Mouse (Mus musculus): Measurements from ENCODE around the gene Atg4c. TPM values are rescaled to one million over a fixed set of nuclear protein-coding genes. Genes with fewer than 3 reads are reported as not detected.

Gene Atg4c
- polyA plus RNA-seq, 1 experiment from 2014 or later = 11.3 TPM

DNA sequence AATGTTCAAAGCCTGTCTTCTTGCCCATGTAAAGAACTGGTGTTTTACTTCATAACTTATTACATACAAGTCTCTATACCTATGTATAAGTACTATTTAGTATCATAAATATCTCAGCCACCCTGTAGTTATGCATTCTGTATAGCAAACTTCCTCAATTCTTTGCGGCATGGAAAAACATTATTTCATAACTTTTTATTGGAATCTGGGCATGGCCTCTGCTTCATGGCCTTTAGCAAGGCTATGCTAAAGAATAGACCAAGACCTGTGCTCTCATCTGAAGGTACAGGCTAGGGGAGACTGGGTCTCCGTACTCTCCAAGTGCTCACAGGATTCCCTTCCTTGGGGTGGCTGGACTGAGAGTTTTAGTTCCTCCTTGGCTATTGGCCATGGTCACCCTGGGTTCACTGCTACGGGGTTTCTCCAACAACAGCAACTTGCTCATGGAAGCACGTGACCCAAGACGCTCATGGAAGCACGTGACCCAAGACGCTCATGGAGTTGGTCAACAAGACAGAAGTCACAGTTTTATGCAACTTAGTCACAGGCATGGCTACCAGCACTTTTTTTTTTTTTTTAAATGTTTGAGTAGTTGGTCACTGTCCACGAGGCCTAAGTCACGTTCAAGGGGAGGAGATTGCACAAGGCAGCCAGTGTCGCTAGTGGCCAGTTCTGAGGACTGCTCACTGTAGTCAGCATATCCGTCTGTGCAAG lies 7.2 kb upstream of the Atg4c start:
- 90% methylated on average over 11 of the region's 11 CpGs for WGBS
- no peak overlapping the region for H3K27ac ChIP-seq (ENCODE audit: low read depth)
- no peak for ATAC-seq (ENCODE audit: insufficient read depth)
- H3K9ac ChIP-seq = no peak overlapping the region
- no peak overlapping the region for H3K4me2 ChIP-seq
- no peak for TF ChIP-seq CTCF (IDR thresholded peaks at IDR 0.05; ENCODE audit: low read depth)
- H3K27me3 ChIP-seq (ENCODE audit: insufficient read depth, low read length) = no peaks in the 10 kb centered on the region
- H3K4me3 ChIP-seq (ENCODE audit: low read depth, low read length) = no peak overlapping the region
- DNase-seq = no peak
- no peaks in the 10 kb centered on the region for H3K36me3 ChIP-seq (ENCODE audit: insufficient read depth)
- H3K9me3 ChIP-seq (ENCODE audit: low read depth, low read length) = no peaks in the 10 kb centered on the region
- H3K4me1 ChIP-seq (ENCODE audit: insufficient read depth) = no peaks in the 10 kb centered on the region

DNA sequence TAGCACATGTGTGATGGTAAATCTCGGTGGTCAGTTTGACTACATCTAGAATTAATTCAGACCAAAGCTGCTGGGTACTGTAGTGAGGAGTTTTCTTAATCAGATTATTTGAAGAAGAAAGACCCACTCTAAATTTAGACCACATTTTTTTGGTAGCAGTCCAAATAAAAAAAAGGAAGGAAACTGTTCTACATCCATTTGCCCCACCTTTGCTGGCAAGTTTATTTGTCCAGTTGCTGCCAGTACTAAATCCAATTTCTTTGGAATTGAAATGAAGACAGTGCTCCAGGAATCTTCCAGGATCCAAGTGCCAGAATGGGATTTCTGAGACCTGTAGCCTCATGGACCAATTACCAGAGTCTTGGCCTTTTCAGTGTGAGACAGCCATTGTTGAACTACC lies 1.1 kb upstream of the Atg4c start:
- WGBS = 76% methylated on average over 1 of the region's 1 CpGs
- no peak for DNase-seq
- Histone ChIP-seq H3K9ac (no peak overlapping the region), H3K27me3 (ENCODE audit: insufficient read depth, low read length) (no peaks in the 10 kb centered on the region), H3K4me1 (ENCODE audit: insufficient read depth) (no peaks in the 10 kb centered on the region), H3K4me3 (ENCODE audit: low read depth, low read length) (no peak overlapping the region), H3K27ac (ENCODE audit: low read depth) (no peak overlapping the region), H3K36me3 (ENCODE audit: insufficient read depth) (no peaks in the 10 kb centered on the region), H3K9me3 (ENCODE audit: low read depth, low read length) (no peaks in the 10 kb centered on the region), H3K4me2 (no peak overlapping the region)
- no peak for TF ChIP-seq CTCF (IDR thresholded peaks at IDR 0.05; ENCODE audit: low read depth)
- no peak for ATAC-seq (ENCODE audit: insufficient read depth)

DNA sequence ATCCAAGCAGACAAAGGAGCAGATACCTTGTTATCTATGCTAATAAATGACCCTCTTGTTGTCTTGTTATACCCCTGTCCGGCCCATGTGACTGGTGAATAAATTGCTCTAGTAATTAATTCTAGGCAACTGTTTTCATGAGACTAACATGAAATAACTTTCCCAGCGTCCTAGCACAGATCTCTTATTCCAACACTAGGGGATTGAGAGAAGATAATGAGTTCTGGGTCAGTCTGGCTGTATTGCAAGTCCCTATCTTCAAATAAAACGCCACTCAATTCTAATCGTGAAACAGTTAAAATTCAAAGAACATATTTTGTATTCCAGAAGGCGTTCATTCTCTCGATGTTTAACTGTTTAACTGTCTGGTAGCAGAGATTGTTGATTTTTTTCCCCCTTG lies 520 bp upstream of the Atg4c start:
- 33% methylated on average over 6 of the region's 6 CpGs for WGBS
- DNase-seq (peak; percentile 9), ATAC-seq (ENCODE audit: insufficient read depth) (no peak)
- peak overlapping the region; percentile 86; the same call in 1 of the 2 replicates for H3K9ac ChIP-seq
- H3K4me3 ChIP-seq (ENCODE audit: low read depth, low read length) = peak overlapping the region; percentile 60
- TF ChIP-seq CTCF (IDR thresholded peaks at IDR 0.05; ENCODE audit: low read depth) = no peak
- peak overlapping the region; percentile 65 for H3K4me2 ChIP-seq
- no peaks in the 10 kb centered on the region for H3K36me3 ChIP-seq (ENCODE audit: insufficient read depth)
- no peak overlapping the region for H3K27ac ChIP-seq (ENCODE audit: low read depth)
- no peaks in the 10 kb centered on the region for H3K4me1 ChIP-seq (ENCODE audit: insufficient read depth)
- no peaks in the 10 kb centered on the region for H3K9me3 ChIP-seq (ENCODE audit: low read depth, low read length)
- no peaks in the 10 kb centered on the region for H3K27me3 ChIP-seq (ENCODE audit: insufficient read depth, low read length)

DNA sequence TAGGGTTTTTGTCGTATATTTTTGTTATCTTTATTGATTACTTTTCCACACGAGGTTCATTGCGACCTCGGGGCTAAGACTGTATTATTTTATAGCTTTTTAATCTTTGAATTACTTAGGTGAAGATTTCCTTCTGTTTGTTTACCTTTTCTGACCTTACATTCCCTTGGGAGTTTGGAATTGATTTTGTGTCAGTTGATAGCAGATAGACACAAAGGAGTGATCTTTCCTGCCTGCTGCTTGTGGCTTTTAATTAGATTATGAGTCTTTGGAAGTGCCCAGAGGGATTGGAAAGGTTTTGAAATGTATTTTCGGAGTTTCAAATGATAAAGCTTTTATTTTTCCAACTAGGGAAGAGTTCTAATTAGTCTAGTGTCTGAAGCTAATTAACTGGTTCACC lies 1.1 kb downstream of the Atg4c start:
- Histone ChIP-seq H3K9ac (peak overlapping the region; percentile 86), H3K4me1 (ENCODE audit: insufficient read depth) (no peaks in the 10 kb centered on the region), H3K36me3 (ENCODE audit: insufficient read depth) (no peaks in the 10 kb centered on the region), H3K4me3 (ENCODE audit: low read depth, low read length) (peak overlapping the region; percentile 60), H3K9me3 (ENCODE audit: low read depth, low read length) (no peaks in the 10 kb centered on the region), H3K27me3 (ENCODE audit: insufficient read depth, low read length) (no peaks in the 10 kb centered on the region), H3K27ac (ENCODE audit: low read depth) (no peak overlapping the region), H3K4me2 (peak overlapping the region; percentile 65)
- DNase-seq (no peak), ATAC-seq (ENCODE audit: insufficient read depth) (no peak)
- no peak for TF ChIP-seq CTCF (IDR thresholded peaks at IDR 0.05; ENCODE audit: low read depth)
- WGBS = 18% methylated on average over 5 of the region's 5 CpGs

DNA sequence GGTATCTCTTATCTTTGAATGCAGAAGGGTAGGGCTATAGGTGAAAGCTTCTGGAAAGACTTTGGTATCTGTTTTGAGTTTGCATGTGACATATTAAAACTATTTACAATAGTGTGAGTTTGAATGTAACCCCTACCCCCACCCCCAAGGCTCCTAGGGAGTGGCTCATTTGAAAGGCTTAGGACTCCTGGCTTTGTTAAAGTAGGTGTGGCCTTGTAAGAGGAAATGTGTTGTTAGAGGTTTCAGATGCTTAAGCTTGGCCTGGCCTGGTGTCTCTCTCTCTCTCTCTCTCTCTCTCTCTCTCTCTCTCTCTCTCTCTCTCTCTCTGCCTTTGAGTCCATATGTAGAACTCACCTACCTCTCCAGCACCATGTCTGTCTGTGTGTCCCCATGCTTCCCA lies 5.0 kb downstream of the Atg4c start:
- no peak overlapping the region for H3K4me3 ChIP-seq (ENCODE audit: low read depth, low read length)
- no peak for TF ChIP-seq CTCF (IDR thresholded peaks at IDR 0.05; ENCODE audit: low read depth)
- H3K4me2 ChIP-seq = no peak overlapping the region
- ATAC-seq (ENCODE audit: insufficient read depth) (no peak), DNase-seq (no peak)
- no peaks in the 10 kb centered on the region for H3K4me1 ChIP-seq (ENCODE audit: insufficient read depth)
- no peaks in the 10 kb centered on the region for H3K36me3 ChIP-seq (ENCODE audit: insufficient read depth)
- no peak overlapping the region for H3K9ac ChIP-seq
- H3K27ac ChIP-seq (ENCODE audit: low read depth) = no peak overlapping the region
- H3K9me3 ChIP-seq (ENCODE audit: low read depth, low read length) = no peaks in the 10 kb centered on the region
- H3K27me3 ChIP-seq (ENCODE audit: insufficient read depth, low read length) = no peaks in the 10 kb centered on the region

DNA sequence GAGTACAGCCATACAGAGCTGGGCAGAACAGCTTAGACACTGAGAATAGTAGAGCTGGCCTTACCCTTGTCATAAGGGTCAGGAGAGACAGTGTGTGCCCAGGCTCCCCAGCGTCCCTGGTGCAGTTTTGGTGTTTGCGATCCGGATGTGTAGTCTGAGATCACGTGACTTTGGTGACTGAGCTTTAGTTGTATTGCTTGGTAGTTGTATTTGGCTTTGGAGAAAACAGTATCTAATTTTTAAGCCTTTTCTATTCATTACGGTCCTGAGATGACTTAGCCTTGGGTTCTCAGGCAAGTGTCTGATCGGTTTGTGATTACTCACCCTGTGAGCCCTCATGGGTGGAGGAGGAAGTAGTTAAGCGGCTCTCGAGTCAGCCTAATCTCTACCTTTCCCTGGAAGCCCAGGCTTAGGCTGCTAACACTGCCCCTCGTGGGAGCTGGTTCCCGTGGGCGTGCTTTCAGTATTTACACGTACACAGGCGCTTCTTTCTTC lies 6.1 kb downstream of the Atg4c start:
- no peaks in the 10 kb centered on the region for H3K27me3 ChIP-seq (ENCODE audit: insufficient read depth, low read length)
- ATAC-seq (ENCODE audit: insufficient read depth) = no peak
- no peak overlapping the region for H3K4me3 ChIP-seq (ENCODE audit: low read depth, low read length)
- no peaks in the 10 kb centered on the region for H3K9me3 ChIP-seq (ENCODE audit: low read depth, low read length)
- H3K9ac ChIP-seq = no peak overlapping the region
- no peak for DNase-seq
- H3K4me2 ChIP-seq = no peak overlapping the region
- no peak for TF ChIP-seq CTCF (IDR thresholded peaks at IDR 0.05; ENCODE audit: low read depth)
- no peaks in the 10 kb centered on the region for H3K36me3 ChIP-seq (ENCODE audit: insufficient read depth)
- no peak overlapping the region for H3K27ac ChIP-seq (ENCODE audit: low read depth)
- WGBS = 61% methylated on average over 13 of the region's 13 CpGs
- H3K4me1 ChIP-seq (ENCODE audit: insufficient read depth) = no peaks in the 10 kb centered on the region

DNA sequence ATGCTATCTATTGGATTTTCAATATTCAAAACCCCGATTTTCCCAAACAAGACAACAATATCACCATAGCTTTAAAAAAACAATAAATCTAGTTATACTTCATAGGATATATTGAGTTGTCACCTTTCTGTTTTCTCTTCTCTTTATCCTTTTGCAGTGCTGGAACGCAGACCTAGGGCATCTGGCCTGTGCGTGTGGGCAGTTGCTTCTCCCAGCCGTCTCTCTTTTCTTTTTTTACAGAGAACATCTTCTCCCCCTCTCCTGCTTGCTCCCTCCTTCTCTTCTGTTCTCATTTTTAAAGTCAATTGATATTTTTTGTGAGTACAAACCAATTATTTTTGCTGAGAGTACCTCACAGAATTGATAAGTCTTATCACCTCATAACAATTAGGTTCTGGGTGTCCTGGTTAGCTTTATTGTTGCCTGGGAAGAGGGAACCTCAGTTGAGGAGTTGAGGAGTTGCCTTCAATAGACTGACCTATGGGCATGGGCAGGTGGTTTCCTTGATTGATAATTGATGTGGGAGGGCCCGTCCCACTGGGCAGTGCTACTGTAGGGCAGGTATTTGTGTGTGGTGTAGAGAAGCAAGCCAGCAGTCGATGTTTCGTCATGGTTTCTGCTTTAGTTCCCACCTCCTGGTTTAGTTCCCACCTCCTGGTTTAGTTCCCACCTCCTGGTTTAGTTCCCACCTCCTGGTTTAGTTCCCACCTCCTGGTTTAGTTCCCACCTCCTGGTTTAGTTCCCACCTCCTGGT lies 6.8 kb downstream of the Atg4c start:
- H3K36me3 ChIP-seq (ENCODE audit: insufficient read depth) = no peaks in the 10 kb centered on the region
- no peak overlapping the region for H3K4me3 ChIP-seq (ENCODE audit: low read depth, low read length)
- ATAC-seq (ENCODE audit: insufficient read depth) (no peak), DNase-seq (no peak)
- H3K4me1 ChIP-seq (ENCODE audit: insufficient read depth) = no peaks in the 10 kb centered on the region
- WGBS = 83% methylated on average over 7 of the region's 7 CpGs
- no peak for TF ChIP-seq CTCF (IDR thresholded peaks at IDR 0.05; ENCODE audit: low read depth)
- no peaks in the 10 kb centered on the region for H3K27me3 ChIP-seq (ENCODE audit: insufficient read depth, low read length)
- H3K4me2 ChIP-seq = no peak overlapping the region
- no peak overlapping the region for H3K27ac ChIP-seq (ENCODE audit: low read depth)
- no peaks in the 10 kb centered on the region for H3K9me3 ChIP-seq (ENCODE audit: low read depth, low read length)
- H3K9ac ChIP-seq = no peak overlapping the region

Measured in lung, embryonic 14.5 days (tissue).